Mouse (Mus musculus): ENCODE measurements at regions not wholly inside any gene's neighbourhood (a gene's known extent, or its start where the extent isn't known, plus 50 kb on each side); places are given as distances from the start of the nearest gene placed in this dataset.

GRCm38 (mm10) chr5:15773839-15774238 lies 59.8 kb upstream of the Speer4c start:
- TF ChIP-seq EP300 (IDR thresholded peaks at IDR 0.05; ENCODE audit: insufficient read depth, low read depth, low read length), result peak; percentile 70; the same call in 1 of the 2 replicates
- no peak for TF ChIP-seq CTCF (IDR thresholded peaks at IDR 0.05; ENCODE audit: low read depth, low read length)

Data from ES-Bruce4 (cell line).